Mouse (Mus musculus): Measurements from ENCODE around the gene Gm3488. TPM values are rescaled to one million over a fixed set of nuclear protein-coding genes. Genes with fewer than 3 reads are reported as not detected.

Gene Gm3488
- polyA plus RNA-seq (2017; shearing (Covaris generic)), result not detected

DNA sequence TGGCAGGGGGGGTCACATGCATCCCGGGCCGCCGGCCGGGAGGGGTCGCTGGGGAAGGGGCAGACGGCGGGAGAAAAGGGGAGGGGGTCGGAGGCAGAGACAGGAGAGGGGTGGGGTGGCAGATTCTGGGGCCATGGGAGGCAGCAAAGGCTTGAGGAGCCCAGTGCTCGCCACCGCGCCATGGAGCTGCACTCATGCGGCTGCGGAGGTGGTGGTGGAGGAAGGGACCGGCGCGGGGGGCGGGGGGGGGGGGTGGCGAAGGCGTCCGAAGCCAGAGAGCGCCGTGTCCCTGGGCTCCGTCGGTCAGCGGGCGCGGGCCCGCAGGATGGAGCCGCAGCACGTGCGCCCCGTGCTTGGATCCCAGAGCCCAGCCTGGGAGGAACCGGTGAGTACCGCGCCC lies at the start of gene Gm3488:
Gene Gm3488, plus strand, starts transcription at position 301 of the 400 bp plus-strand sequence.

DNA sequence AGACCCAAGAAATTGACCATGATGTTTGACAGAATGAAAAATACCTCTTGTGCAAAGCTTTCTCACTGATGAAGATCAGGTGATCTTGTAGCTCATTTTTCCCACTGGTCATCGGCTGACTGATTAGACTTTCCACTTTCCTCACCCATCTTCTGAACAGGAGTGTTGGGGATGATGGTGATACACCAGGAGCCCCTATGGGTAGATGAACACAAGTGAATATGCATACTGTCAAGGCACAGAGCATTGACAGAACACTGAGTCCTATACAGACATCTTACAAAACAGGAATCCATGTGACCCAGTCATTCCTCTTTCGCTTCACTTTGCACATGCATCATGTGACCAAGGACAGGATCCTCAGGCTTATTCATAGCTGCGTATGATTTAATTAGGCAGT lies 46.1 kb upstream of the Gm3488 start, which contains the start of gene Gm3194:
Gene Gm3194, minus strand, starts transcription at position 101 of the 400 bp plus-strand sequence.

DNA sequence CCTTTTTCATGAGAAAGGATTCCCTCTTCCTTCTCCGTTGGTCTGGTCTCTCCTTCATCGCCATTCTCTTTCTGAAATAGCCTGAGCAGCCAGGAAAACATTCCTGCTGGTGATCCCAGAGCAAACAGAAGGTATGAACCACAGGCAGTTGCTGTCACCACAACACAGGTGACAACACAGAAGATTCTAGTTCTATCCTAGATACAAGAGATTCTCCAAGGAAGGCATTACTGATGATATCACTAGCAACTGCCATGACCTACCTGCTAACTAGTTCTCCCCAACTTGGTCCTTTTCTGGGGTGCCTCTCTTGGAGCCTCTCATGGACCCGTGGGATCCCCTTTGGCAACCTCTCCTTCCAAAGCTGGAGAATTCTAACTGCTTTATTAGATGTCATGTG lies 23.7 kb upstream of the Gm3488 start, which contains the start of gene Gm8246:
Gene Gm8246, minus strand, starts transcription at position 101 of the 400 bp plus-strand sequence.

DNA sequence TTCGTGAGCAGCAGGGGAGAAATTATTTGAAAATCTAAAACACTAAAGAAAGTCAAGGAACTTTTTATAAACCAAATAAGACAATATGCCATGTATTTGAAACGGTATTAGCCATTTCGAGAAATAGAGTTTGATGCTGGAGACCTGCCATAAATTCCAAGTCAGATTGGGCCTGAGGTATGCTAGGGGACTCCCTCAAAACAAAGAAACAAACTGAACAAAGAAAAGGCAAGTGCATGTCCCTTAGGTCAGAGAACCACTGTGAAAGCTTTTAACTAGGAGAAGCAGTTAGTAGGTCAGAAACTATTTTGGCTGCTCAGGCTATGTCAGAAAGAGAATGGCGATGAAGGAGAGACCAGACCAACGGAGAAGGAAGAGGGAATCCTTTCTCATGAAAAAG lies 17.6 kb upstream of the Gm3488 start, which contains the start of gene Gm3187:
Gene Gm3187, plus strand, starts transcription at position 301 of the 400 bp plus-strand sequence.

DNA sequence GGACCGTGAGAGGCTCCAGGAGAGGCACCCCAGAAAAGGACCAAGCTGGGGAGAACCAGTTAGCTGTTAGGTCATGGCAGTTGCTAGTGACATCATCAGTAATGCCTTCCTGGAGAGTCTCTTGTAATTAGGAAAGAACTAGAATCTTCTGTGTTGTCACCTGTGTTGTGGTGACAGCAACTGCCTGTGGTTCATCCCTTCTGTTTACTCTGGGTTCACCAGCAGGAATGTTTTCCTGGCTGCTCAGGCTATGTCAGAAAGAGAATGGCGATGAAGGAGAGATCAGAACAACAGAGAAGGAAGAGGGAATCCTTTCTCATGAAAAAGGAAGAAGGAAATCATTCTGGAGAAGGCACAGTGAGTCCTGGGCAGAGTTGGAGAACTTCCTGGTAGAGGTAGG lies 36.7 kb downstream of the Gm3488 start, which contains the start of gene Gm3532:
Gene Gm3532, plus strand, starts transcription at position 301 of the 400 bp plus-strand sequence.

Other genes with a start within 250 kb of the Gm3488 start
- not detected for gene Gm3526, start 241.1 kb upstream of the Gm3488 start, polyA plus RNA-seq (2017; shearing (Covaris generic))
- not detected for gene Gm3542, start 166.7 kb upstream of the Gm3488 start, polyA plus RNA-seq (2017; shearing (Covaris generic))
- not detected for gene Gm3500, start 112.6 kb upstream of the Gm3488 start, polyA plus RNA-seq (2017; shearing (Covaris generic))
- gene Gm3194, start 46.2 kb upstream of the Gm3488 start, polyA plus RNA-seq (2017; shearing (Covaris generic)), result not detected
- gene Gm8246, start 23.8 kb upstream of the Gm3488 start, polyA plus RNA-seq (2017; shearing (Covaris generic)), result not detected
- gene Gm3187, start 17.5 kb upstream of the Gm3488 start, polyA plus RNA-seq (2017; shearing (Covaris generic)), result not detected
- 0.25 TPM for gene Gm3532, start 36.8 kb downstream of the Gm3488 start, polyA plus RNA-seq (2017; shearing (Covaris generic))
- gene Gm8265, start 131.4 kb downstream of the Gm3488 start, polyA plus RNA-seq (2017; shearing (Covaris generic)), result not detected
- not detected for gene Gm9603, start 185.8 kb downstream of the Gm3488 start, polyA plus RNA-seq (2017; shearing (Covaris generic))
- gene Gm3373, start 239.9 kb downstream of the Gm3488 start, polyA plus RNA-seq (2017; shearing (Covaris generic)), result not detected